Mouse (Mus musculus): ENCODE data around the gene Hist1h1b.
"Not testable (repeated sequence)": the region's sequence is repeated elsewhere in the genome, so short reads cannot be mapped to it uniquely, and the experiment has no call there.

- TF ChIP-seq POLR2A (IDR thresholded peaks at IDR 0.05; ENCODE audit: borderline replicate concordance, extremely low read depth, insufficient read depth, insufficient read length, poor library complexity, severe bottlenecking); CTCF (IDR thresholded peaks at IDR 0.05; ENCODE audit: borderline replicate concordance, extremely low read depth, insufficient read depth, insufficient read length): not testable (repeated sequence)
Measured at GRCm38 (mm10) chr13:21811539-21811938, 31.1 kb upstream of the Hist1h1b start, which contains the start of gene Hist1h4m.

Data from brain, embryonic 14.5 days (tissue).